Mouse (Mus musculus) gastrocnemius, adult 18-20 months (tissue): Measurements from ENCODE around the gene Gm4491. TPM values are rescaled to one million over a fixed set of nuclear protein-coding genes. Genes with fewer than 3 reads are reported as not detected.

Experiments
- DNase-seq: peaks from one replicate; pipeline ENCODE4 v3.0.0; 2021; ENCODE audit warnings: low spot score
- total RNA-seq, 2 experiments: library from RNA; stranded (reverse); gene quantifications; 2 replicates each; pipeline ENCODE4 v1.2.3; 2021

Gm4491 gene
- total RNA-seq, 2 experiments from 2014 or later = not detected

DNA sequence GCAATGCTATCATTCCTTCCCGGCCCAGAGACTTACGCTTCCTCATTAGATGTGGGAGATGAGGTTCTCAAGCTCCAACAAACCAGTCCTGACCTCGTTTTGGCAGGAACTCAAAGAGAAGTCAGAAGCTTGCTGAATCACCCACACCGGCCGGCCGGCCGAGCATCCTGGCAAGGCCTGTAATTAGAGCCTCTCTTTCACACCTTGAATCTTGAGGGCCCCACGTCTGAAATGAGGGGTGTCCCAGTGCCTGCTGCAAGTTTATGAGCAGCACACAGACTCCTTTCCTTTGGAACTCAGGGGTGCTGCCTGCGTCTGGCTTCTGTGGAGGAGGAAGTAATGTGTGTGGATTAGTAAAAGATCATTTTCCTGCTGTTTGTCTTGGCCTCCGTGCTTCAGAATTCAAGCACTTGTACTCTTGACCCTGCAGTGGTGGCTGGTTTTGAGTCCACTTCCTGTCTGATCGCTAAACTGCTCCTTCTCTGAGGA is 31.5 kb downstream of the Gm4491 start:
- DNase-seq = no peak

DNA sequence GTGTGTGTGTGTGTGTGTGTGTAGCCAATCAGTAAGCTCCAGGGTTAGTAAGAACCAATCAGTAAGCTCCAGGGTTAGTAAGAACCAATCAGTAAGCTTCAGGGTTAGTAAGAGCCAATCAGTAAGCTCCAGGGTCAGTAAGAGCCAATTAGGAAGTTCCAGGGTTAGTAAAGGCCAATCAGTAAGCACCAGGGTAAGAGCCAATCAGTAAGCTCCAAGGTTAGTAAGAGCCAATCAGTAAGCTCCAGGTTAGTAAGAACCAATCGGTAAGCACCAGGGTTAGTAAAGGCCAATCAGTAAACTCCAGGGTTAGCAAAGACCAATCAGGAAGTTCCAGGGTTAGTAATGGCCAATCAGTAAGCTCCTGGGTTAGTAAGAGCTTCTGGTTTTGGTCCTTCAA is 32.8 kb downstream of the Gm4491 start:
- DNase-seq = no peak

DNA sequence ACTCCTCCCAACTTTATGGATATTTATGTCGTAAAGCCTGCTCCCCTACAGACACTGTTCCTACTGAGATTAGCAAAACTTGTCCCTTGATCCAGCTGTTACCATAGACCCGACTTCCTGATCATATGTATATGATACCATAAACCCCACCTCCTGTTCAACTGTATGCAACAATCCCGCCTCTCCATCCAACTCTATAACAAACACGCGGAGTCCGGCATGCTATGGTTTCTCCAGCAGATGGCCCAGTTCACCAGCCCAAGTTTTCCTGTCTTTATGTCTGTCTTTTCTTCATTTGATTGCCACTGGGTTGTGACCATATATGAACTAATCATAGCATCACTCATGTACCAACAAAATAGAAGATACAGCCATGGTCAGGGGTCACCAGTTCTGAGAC is 40.1 kb downstream of the Gm4491 start:
- no peak for DNase-seq

GRCm38 (mm10) chr14:57069906-57070305 is 45.8 kb downstream of the Gm4491 start:
- DNase-seq = peak; percentile 29

GRCm38 (mm10) chr14:57066053-57066452 is 49.6 kb downstream of the Gm4491 start:
- no peak for DNase-seq

Other genes starting within 250 kb of the Gm4491 start
- 10 to 100 TPM; 35.2 to 37.1 TPM for gene Zmym2, start 229.2 kb downstream of the Gm4491 start, total RNA-seq
- not detected for gene Gja3, start 57.8 kb downstream of the Gm4491 start, total RNA-seq
- gene Gjb2, start 11.2 kb downstream of the Gm4491 start, total RNA-seq = under 1 TPM; 0.11 to 0.83 TPM
- gene Gjb6, start 17.7 kb upstream of the Gm4491 start, total RNA-seq = not detected